Mouse (Mus musculus) heart, postnatal 36 days (tissue): ENCODE measurements at regions not wholly inside any gene's neighbourhood (a gene's known extent, or its start where the extent isn't known, plus 50 kb on each side); places are given as distances from the start of the nearest gene placed in this dataset.

Source experiments
- DNase-seq, 2 experiments: peaks; one replicate each; pipeline ENCODE4 v3.0.0; 2021 to 2022
- intact Hi-C: fragments of 180-260 bp; cut with DNase I; formaldehyde crosslinking; loops from one replicate; pipeline ENCODE4 v1.15.1; 2025

DNA sequence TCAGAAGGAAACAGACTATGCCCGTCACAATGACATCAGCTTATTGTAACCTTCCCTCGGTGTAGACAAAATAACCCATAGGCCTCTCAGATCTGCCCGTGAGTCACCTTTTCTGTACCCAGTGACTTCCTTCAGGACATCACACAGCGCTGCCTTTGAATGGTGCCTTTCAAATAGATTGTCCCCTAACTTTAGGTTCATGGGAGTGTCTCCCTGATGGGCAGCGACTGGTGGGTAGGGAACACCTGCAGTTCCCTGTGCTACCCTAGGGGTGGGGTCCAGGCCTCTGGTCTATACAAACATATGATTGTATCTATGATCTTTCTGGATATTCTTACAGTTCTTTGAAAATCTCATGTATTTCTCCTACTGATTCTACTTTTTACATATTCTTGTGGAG, 232.4 kb downstream of the Gm5447 start:
- no peak for DNase-seq
- intact Hi-C loops: loop anchor here (5.0 kb wide), 1 partner anchor 351 kb away; the partner anchor contains the start of genes A530084C06Rik and Foxq1

DNA sequence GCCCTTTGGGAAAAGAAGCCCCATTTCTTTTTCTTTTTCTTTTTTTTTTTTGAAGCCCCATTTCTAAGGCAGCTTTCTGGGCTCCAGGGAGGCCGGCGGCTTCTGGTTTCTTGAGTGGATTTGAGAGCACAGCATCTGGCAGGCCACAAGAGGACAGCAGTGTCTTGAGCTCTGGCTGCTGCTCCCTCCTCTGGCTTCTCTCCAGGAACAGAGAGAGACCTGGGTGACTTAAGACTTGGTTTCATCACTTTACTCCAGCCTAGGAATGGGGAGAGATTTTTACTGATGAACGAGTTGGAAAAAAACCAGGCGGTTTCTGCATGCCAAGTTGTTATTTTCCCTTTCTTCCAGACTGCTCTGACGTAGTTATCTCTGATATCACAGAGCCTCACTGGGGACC, 233.7 kb downstream of the Gm5447 start:
- intact Hi-C loops: loop anchor here (1.0 to 5.0 kb wide), 2 partner anchors 350 to 411 kb away; partner anchors contain the start of genes A530084C06Rik and Foxq1

DNA sequence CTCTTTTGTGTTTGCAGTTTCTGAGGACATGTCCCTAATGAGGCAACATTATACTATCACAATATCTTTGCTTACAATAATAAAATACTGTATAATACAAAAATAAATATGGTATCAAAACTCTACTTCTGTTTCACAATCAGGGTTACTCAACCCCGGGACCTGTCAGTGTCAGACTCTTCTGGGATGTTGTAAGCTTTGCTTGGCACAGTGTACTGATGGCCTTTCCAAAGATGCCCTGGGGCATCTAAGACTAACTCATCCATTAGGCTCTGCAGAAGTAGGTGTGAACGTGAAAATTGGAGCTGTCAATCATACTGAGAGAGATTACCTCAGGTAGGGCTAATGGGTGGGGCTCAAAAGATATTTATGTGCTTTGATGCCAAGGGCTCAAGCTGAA, 249.0 kb downstream of the Gm5447 start:
- intact Hi-C loops: no loop called here
- no peak for DNase-seq

More for the DNA sequence above, 233.7 kb downstream of the Gm5447 start:
- DNase-seq: peak; percentile 42 to 45

DNA sequence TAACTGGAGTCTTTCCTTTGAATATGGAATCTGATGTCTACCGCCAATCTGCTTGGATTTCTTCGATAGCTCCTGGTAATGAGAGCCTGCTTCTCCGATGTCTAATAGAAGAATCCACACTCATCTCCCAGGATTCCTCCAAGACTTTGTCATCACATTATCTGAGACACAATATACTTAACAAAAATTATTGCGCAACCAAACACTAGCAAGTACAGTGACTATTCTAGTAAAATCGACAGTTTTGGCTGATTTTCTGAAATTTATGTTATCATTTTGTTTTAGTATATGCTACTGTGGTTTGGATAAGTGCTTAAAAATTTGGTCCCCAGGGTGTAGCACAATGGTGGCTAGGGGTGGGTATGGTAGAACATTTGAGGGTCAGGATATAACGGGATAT, 266.5 kb downstream of the Gm5447 start:
- intact Hi-C loops: no loop called here
- DNase-seq: no peak

DNA sequence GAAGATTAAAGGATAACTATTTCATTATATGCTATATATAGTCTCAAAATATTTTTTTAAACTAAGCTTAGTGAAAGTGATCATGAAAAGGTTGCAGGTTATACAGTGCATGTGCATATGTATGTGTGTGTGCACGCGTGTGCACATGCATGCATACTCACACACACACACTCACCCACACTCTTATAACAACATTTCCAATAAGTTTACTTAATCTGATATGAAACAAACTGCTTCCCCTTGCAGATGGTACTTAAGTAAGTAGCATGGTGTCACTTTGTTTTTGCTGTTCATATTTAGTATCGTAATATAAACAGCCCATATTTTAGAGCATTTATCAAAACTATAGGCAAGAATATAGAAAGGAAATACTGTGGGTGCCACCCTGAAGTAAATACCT, 275.0 kb downstream of the Gm5447 start:
- DNase-seq: no peak
- intact Hi-C loops: no loop called here

DNA sequence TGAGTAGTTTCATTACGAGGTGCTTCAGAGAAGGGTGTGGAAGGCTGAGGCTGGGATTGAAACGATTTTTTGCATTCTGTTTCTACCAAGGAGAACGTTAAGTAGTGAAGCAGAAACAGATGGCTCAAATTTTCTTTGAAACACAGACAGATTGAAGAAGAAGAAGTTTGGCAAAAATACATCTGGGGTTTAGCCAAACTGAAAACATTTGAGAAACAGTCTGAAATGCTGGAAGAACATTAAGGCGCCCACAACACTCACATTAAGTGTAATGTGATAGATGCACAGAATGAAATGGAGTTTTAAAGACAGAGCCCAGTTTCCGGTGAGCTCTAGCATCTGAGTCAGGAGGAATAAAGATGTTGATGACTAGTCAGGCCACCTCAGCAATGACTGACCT, 275.5 kb downstream of the Gm5447 start:
- DNase-seq: no peak
- intact Hi-C loops: no loop called here

DNA sequence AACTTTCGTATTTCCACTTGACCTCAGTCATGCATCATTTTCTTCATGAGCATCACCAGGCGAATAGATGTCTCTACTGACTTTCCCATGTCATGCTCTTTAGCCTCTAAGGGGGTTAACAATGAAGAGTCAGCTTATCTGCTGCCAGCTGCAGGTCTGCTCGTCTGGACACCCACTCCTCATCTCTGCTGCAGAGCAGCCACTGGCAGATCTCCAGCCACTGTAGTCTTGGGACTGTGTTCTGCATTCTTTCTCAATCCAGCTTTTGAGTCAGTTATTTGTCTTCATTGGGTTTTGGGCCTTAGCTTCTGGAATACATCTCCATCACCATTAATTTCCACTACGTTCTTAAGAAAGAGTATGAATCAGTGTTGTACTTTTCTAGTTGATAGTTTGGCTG, 280.0 kb downstream of the Gm5447 start:
- intact Hi-C loops: no loop called here
- no peak for DNase-seq

DNA sequence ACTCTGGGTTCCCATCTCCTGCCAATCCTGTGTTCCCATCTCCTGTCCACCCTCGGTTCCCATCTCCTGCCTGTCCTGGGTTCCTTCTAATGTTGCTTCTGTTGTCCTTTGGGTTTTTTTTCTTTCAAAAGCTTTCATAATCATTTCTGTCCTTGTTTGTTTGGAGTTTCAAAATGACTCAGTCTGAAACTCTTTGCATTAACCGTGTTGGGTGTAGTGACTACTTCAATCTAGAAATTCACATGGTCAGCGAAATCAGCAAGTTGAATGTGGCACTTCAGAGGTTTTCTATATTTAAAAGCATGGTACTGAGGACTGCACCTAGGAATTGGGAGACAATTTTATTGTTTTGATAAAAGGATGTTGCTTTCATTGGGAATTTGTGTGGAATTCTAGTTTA, 280.7 kb downstream of the Gm5447 start:
- no peak for DNase-seq
- intact Hi-C loops: no loop called here

DNA sequence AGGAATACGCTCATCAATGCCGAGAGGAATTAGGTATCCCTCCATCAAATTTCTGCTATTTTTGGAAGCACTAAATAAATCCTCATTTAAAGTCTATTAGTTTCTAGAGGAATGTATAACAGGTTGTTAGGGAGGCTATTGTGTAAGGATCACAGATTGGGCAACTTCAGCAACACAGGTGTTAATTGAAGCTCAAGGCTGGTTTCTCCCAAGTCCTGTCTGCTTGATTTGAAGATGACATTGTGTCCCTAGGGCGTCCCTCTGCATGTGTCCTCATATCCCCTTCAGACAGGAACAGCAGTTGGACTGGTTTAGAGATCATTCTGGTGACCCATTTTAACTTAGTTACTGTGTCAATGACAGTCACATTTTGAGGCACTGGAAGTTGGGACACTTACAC, 281.5 kb downstream of the Gm5447 start:
- intact Hi-C loops: no loop called here
- no peak for DNase-seq

DNA sequence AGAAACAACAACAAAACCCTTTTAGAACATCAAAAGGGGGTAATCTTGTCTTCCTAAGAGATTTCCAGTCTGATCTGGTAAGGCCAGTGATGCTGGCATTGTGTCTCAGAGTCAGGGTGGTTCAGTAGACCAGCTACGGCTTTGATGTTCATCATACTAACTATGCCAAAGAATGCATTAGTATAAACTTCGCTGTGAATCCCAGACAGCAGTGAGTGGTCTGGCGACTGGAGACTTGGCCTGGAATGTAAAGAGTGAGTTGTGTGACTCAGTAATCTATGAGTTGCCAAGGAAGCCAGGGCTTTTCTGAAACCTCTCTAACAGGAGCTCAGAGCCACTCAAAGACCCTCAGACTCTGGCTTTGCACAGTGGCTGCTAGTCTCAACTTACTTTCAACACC, 288.1 kb upstream of the Foxq1 start:
- intact Hi-C loops: no loop called here
- no peak for DNase-seq

DNA sequence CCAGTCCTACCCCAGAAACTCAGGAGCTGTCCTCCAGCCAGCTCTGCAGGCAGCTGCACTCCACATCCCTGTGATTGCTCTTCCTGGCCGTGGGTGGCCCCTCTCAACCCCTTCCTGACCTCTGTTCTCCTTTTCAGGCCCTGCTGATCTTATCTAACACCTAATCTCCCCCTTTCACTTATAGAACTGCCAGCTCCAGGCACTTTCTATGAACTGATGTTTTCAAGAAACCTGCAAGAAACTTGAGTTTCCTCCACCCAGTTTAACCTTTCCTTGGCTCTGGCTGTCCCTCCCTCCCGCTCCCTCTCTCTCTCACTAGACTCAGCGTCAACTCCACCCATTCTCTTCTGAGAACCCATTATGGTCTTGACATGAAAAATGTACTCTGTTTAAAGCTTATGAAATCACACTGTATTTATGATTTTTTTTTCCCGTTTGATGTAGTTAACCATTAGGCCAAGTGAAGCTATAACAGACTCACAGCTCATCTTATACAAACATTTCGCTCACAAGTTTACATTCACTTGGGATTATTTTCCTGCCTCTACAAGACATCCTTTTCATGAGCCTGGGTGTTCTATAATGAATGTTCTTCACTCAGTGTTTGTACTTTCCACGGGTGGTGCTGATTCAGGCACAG, 279.8 kb upstream of the Foxq1 start:
- intact Hi-C loops: no loop called here

DNA sequence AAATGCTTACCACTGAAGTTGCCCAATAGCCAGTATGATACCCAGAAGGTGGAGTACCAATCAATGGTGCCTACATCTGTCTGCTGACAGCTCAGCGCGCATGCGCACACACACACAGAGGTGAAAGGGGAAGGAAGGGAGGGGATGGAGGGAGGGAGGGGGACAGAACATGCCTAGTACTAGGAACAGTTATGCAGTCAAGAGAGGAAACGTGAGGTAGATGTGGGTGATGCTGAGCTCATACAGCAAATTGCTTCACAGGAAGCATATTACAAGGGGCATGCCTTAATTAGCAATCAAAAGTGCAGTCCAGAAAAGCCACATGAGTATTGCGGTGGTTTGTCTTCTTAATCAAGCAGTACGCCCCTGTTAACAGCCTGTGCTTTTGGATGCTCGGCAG, 265.3 kb upstream of the Foxq1 start:
- intact Hi-C loops: no loop called here
- no peak for DNase-seq

More for the DNA sequence above, 279.8 kb upstream of the Foxq1 start:
- DNase-seq: no peak

DNA sequence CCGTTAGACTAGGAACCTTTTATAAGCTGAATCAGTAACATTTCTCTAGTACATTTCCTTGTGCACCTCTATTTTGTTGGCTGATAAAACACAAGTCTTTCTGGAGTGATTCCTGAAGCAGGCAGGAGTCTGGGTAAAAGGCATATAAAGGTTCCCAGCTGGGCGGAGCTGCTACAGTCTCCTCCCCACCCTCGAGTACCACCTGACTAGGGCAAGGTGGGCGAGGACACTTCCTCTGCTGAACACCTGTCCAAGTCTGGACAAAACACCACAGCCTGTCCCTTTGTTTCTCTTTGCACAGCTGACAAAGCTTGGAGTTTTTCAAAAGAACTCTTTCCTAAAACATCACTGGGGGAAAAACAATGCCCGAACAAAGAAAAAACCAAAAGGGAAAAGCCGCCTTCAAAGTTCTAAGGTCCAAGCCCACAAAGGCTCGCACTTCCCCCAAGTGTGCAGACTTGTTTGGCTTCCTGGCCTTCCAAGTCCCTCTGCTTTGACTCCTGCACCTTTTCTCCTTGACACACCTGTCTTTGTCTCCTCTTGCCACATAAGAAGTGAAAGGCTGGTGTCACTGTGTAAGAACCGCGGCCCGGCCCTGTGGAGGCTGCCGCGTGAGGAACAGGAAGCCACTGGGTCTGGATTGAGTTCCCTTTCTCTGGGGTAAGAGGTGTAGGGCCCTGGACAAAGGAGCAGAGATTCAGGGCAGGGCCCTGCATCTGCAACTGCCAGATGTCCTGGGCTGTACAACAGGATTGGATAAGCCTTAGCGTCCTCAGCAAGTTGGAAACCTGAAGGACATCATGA, 263.1 kb upstream of the Foxq1 start:
- intact Hi-C loops: no loop called here
- DNase-seq: no peak

DNA sequence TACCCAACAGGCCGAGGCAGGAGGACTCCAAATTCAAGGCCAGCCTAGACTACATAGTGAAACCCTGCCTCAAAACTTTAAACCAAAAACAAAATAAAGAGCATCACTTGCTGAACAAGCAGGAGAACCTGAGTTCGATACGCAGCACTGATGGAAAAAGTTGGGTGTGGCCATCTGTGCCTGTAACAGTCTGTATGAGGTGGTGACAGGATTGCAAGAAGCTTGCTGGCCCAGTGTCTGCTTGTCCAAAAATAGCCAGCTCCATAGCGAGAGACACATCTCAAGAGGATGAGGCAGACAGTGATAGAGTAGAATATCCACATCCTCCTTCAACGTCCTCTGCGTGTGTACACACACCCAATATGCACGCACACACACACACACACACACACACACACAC, 261.9 kb upstream of the Foxq1 start:
- no peak for DNase-seq
- intact Hi-C loops: no loop called here

DNA sequence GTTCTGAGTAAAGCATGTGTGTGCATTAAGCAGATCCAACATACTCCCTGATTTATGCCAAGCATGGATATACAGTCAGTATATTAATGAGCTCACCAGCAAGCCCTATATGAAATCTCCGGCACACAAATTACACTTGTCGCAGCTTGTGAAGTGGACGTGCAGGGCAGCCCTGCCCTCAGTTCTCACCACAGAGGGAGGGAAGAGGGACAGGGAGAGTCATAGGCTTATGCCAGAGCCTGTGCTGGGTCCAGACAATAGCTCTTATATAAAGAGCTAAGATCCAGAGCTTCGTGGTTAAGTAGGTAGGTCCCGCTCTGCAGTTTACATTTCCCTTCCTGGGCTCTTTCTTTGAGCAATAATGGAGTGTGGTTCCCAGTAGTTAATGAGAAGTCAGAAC, 252.7 kb upstream of the Foxq1 start:
- DNase-seq: no peak
- intact Hi-C loops: no loop called here

DNA sequence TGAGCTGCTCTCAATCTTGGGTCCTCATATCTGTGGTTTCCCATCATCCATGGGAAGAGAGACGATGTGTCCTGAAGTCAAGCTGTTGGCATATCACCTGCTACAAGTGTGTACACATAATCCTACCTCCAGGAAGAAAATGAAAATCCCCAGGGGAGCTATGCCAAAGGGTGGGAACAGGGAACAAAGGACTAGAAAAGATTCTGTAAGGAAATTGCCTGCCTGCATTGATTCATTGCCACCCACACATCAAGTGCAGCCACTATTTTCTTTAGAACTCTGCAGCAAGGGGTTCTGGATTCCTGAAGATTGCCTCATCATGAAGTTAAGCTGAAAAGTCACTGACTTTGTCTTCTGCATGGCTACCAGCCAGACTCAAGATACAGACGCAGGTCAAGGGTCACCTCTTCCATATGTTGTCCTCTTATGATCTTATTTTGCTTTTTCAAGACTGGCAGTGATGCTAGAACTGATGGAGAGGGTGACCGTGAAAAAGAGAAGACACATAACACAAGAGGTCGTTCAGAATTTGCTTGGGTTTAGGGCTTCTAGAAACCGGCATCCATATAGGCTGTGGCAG, 251.6 kb upstream of the Foxq1 start:
- intact Hi-C loops: no loop called here
- DNase-seq: no peak

DNA sequence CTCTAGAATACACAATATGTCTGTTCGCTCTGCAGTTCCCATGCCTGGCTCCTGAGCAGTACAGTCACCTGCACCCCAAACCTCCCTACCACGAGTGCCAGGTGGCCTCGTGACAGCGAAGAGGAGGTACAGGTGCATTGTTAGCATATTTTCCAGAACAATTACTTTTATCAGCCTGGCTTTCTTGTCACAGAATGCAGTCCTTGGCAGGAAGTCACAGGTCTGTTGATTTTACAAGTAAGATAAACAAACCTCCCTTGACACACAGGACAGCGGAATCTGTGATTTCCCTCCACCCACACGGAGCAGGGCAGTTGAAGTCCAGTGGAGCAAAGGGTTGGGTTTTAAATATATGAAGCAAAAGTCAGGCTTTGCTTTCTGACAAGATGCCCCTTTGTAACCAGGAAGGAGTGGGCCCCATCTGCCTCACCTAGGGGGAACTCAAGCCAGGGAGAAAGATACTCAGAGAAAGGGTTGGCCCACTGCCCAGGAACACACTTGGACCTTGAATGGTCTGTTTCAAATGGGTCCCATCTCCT, 246.8 kb upstream of the Foxq1 start:
- DNase-seq: no peak
- intact Hi-C loops: no loop called here

DNA sequence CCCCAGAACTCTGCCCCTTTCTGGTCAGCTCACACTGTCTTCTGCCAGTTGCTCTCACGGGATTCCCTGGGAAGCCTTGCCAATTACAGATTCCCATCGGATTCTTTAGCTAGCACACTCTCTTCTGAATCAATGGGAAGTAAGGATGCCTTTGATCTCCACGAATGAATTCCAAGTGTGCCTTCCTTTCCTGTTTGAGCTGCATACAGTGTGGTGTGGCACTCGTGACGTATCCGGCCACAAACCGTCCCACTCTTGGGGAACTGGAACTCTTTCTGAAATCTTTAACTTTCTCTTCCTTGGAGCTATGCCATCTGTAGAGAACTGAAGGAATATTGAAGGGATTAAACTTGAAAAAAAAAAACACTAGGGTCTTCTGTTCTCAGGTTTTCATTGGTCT, 243.2 kb upstream of the Foxq1 start:
- intact Hi-C loops: no loop called here
- DNase-seq: no peak

DNA sequence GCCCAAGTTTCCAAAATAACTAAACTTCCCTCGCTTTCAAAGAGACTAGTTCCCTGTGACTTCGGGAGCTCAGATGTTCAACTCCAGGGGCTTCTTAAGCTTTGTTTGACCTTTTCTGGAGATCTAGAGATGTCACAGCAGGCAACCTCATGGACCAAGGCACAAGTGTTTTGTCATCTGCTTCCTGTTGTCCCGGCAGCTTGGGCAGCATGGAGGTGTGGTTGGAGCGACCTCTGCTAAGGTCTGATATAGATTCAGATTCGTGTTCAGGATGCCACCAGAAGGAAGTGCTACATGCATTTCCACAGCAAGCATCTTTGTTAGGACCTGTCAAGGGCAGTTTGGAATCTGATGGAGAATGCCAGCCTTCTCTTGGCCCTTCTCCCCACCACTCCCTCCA, 242.1 kb upstream of the Foxq1 start:
- no peak for DNase-seq
- intact Hi-C loops: no loop called here

DNA sequence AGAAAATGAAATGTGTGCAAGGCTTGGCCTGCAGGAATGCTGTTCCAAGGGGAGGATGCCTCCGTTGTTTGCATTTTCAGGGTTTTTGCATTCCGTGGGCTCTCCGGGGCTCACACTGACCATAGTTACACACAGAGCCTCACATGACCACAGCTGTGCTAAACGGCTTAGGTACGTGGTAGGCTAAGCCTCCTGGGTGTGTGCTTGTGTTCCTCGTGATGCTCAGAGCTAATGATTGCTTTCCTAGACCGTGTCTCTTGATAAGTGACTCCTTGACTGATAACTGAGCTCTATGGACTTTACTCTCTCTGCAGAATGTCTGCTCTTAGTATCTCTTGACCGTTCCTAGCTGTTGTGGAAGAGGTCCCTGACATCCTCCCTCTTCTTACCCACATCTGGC, 238.9 kb upstream of the Foxq1 start:
- intact Hi-C loops: no loop called here
- no peak for DNase-seq

DNA sequence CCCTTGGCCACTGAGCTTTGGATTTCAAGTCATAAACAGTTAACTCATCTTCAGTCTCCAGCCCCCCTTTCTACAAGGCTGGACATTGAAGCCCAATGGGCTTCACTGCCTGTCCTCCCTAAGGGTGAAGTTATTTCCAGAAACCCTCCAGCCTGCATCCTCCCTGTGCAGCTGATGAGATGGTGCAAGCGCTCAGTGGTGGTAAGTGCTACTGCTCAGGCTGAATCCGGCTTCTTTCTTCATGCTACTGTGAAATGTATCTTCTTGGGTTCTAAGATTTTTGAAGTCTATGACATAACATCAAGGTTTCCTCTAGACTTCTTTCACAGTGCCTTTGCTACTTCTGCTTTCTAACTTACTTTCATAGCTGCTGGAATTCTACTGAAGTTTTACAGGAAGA, 237.9 kb upstream of the Foxq1 start:
- no peak for DNase-seq
- intact Hi-C loops: no loop called here

DNA sequence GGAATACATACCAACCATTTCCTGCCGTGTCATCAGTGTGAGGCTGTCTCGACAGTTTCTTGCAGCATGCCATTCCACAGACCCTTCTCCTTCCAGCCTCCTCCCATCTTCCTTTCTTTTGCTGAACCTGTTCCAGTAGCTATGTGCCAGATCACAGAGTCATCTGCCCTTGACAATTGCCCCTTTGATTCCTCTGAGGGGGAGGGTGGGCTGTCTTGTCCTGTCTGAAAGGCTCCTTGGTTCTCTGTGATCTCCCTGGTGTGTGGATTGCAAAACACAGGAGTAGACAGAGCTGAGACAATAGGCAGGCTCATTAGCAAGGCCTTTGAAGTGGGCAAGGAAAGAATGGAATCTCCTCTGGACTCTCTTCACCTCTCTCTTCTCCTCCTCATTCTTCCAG, 234.5 kb upstream of the Foxq1 start:
- DNase-seq: no peak
- intact Hi-C loops: no loop called here
